Mouse (Mus musculus) heart, adult 2 months (tissue): ENCODE measurements around the gene Tectb. TPM values are rescaled to one million over a fixed set of nuclear protein-coding genes. Genes with fewer than 3 reads are reported as not detected.
"Not testable (repeated sequence)": the region's sequence is repeated elsewhere in the genome, so short reads cannot be mapped to it uniquely, and the experiment has no call there.

ENCODE experiments used
- DNase-seq, 2 experiments: peaks; one replicate each; pipeline ENCODE4 v3.0.0; 2021
- H3K27ac ChIP-seq: fragments of 200-600 bp; 2 replicates; pipeline ENCODE4 v1.8.1; 2022
- H3K27me3 ChIP-seq: fragments of 200-500 bp; 2 replicates; pipeline ENCODE4 v1.6.1; 2012; ENCODE audit warnings: mild to moderate bottlenecking, low read length, inconsistent platforms, mixed read lengths; ENCODE audit not compliant: control insufficient read depth, insufficient read depth
- H3K36me3 ChIP-seq: fragments of 200-500 bp; 2 replicates; pipeline ENCODE4 v1.6.1; 2012; ENCODE audit warnings: low read length, inconsistent platforms; ENCODE audit not compliant: control insufficient read depth, insufficient read depth
- H3K4me1 ChIP-seq: fragments of 200-500 bp; 2 replicates; pipeline ENCODE4 v1.6.1; 2011; ENCODE audit warnings: low read length; ENCODE audit not compliant: control insufficient read depth, insufficient read depth
- H3K4me3 ChIP-seq: fragments of 200-600 bp; 2 replicates; pipeline ENCODE4 v1.8.1; 2022
- H3K79me2 ChIP-seq: fragments of 200-500 bp; replicated peaks from 2 replicates; pipeline ENCODE4 v1.6.1; 2012; ENCODE audit warnings: mild to moderate bottlenecking, inconsistent platforms, low read length, moderate library complexity, mixed read lengths; ENCODE audit not compliant: control insufficient read depth, insufficient read depth
- H3K9ac ChIP-seq: fragments of 200-500 bp; 2 replicates; pipeline ENCODE4 v1.6.1; 2012; ENCODE audit warnings: low read depth, mild to moderate bottlenecking, control low read depth, inconsistent platforms, low read length, mixed read lengths
- CTCF ChIP-seq: fragments of 200-600 bp; IDR thresholded peaks from 2 replicates; pipeline ENCODE4 v1.8.1; 2022; ENCODE audit warnings: antibody characterized with exemption, mild to moderate bottlenecking, moderate library complexity
- EP300 ChIP-seq: fragments of 200-500 bp; IDR thresholded peaks from 2 replicates; pipeline ENCODE4 v1.6.1; 2011; ENCODE audit warnings: low read depth, low read length, control low read depth; ENCODE audit not compliant: insufficient read depth
- POLR2A ChIP-seq: fragments of 200-500 bp; IDR thresholded peaks from 2 replicates; pipeline ENCODE4 v1.6.1; 2011; ENCODE audit warnings: mild to moderate bottlenecking, low read depth, low read length, control low read depth; ENCODE audit not compliant: insufficient read depth
- WGBS: fragments of 180-500 bp; shearing (Covaris S2); methylation state at CpG from one replicate; pipeline ENCODE4 v1.1.7; 2018; 5-methylcytosine and 5-hydroxymethylcytosine counted together
- intact Hi-C: fragments of 180-260 bp; cut with DNase I; formaldehyde crosslinking; loops from one replicate; pipeline ENCODE4 v1.15.1; 2025
- polyA plus RNA-seq: library from polyadenylated mRNA; depleted of rRNA; stranded (reverse); fragments of >200 nt; gene quantifications from 2 replicates; pipeline ENCODE4 v1.2.3, GENCODE M21; 2012
- total RNA-seq, 2 experiments: library from RNA; stranded (reverse); gene quantifications; 2 replicates each; pipeline ENCODE4 v1.2.3; 2021

Gene Tectb
- total and polyA plus RNA-seq, 3 experiments: 0.16 to 0.23 (median 0.21) TPM

- intact Hi-C loops: no loop called here
- DNase-seq: no peak
Observed at GRCm38 (mm10) chr19:55147568-55147967, 33.0 kb upstream of the Tectb start.

DNA sequence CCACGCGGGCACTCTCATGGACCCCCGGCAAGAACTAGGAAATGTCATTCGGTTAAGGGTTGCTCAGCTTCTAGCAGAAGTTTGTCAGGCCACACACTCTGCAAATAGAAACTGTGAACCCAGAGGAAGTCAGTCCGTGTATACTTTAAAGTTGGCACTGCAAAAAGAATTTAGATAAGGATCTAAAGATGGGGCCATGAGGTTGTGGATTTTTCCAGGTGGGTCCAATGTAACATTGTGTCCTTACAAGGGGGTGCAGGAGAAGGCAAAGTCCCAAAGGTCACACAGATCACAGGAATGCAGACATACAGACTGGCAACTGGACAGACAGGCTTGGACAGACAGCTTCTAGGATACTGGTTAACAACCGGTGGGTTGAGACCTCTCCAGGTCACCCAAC lies 32.4 kb upstream of the Tectb start:
- Histone ChIP-seq H3K4me3 (no peak overlapping the region), H3K79me2 (no peaks in the 10 kb centered on the region), H3K27ac (no peak overlapping the region), H3K27me3 (no peaks in the 10 kb centered on the region), H3K4me1 (no peaks in the 10 kb centered on the region), H3K9ac (no peak overlapping the region), H3K36me3 (no peaks in the 10 kb centered on the region)
- TF ChIP-seq POLR2A (no peak), EP300 (no peak), CTCF (no peak)
- intact Hi-C loops: no loop called here
- no peak for DNase-seq
- WGBS: 78% methylated on average over 6 of the region's 6 CpGs

More at GRCm38 (mm10) chr19:55147568-55147967, 33.0 kb upstream of the Tectb start:
- Histone ChIP-seq H3K27ac (no peak overlapping the region), H3K36me3 (no peaks in the 10 kb centered on the region), H3K4me3 (no peak overlapping the region), H3K4me1 (no peaks in the 10 kb centered on the region), H3K79me2 (no peaks in the 10 kb centered on the region), H3K9ac (no peak overlapping the region), H3K27me3 (no peaks in the 10 kb centered on the region)
- no peak for TF ChIP-seq CTCF
- no peak for TF ChIP-seq POLR2A
- no peak for TF ChIP-seq EP300
- WGBS: 68% methylated on average over 9 of the region's 9 CpGs

GRCm38 (mm10) chr19:55149646-55150045 lies 30.9 kb upstream of the Tectb start:
- Histone ChIP-seq H3K4me1 (no peaks in the 10 kb centered on the region), H3K9ac (no peak overlapping the region), H3K4me3 (no peak overlapping the region), H3K79me2 (no peaks in the 10 kb centered on the region), H3K36me3 (no peaks in the 10 kb centered on the region), H3K27ac (no peak overlapping the region), H3K27me3 (no peaks in the 10 kb centered on the region)
- intact Hi-C loops: no loop called here
- TF ChIP-seq POLR2A (no peak), CTCF (no peak), EP300 (no peak)
- DNase-seq: no peak
- 74% methylated on average over 6 of the region's 6 CpGs for WGBS

- H3K79me2 ChIP-seq, H3K36me3 ChIP-seq, H3K9ac ChIP-seq, H3K27me3 ChIP-seq, H3K27ac ChIP-seq, H3K4me3 ChIP-seq, H3K4me1 ChIP-seq, DNase-seq, intact Hi-C loops: not testable (repeated sequence)
- 68% methylated on average over 6 of the region's 6 CpGs for WGBS
Observed at GRCm38 (mm10) chr19:55152274-55152673, 28.3 kb upstream of the Tectb start.

DNA sequence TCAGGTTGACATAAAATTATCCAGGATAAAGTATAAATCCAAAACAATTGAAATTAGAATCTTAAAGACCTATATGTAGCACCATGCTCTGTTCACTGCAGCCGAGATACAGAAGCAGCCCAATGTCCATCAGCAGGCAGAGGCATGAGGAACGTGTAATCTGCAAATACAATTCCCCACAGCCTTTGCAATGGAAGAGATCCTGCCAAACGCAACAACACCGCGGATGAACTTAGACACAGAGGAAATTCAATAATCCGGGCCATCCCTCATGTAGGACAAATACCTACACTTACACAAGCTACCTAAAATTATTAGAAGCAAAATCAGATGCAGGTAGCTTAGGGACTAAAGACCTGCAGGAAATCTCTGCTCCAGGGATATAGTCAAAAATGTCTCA lies 27.6 kb upstream of the Tectb start:
- intact Hi-C loops: no loop called here
- Histone ChIP-seq H3K27ac (no peak overlapping the region), H3K79me2 (no peaks in the 10 kb centered on the region), H3K4me3 (no peak overlapping the region), H3K9ac (no peak overlapping the region), H3K36me3 (no peaks in the 10 kb centered on the region), H3K4me1 (no peaks in the 10 kb centered on the region), H3K27me3 (no peaks in the 10 kb centered on the region)
- TF ChIP-seq POLR2A: no peak
- TF ChIP-seq CTCF: no peak
- no peak for TF ChIP-seq EP300
- no peak for DNase-seq
- 80% methylated on average over 6 of the region's 6 CpGs for WGBS

DNA sequence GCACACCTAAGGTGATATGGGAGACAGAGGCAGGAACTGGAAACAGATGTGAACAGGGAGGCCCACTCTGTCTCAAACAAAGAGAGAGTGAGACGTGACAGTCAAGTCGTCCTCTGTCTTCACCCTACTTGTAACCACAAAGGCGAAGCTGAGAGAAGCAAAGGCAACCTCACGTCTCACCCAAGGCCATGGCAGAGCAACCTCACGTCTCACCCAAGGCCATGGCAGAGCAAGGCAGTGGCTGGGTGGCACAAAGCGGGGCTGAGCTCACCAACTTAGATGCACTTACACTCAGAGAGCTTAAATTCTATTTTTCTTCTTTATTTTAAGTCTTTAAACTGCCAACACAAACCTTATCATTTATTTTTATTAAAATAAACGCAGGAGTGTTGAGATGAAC lies 23.5 kb upstream of the Tectb start:
- DNase-seq: no peak
- no peak for TF ChIP-seq CTCF
- TF ChIP-seq POLR2A: no peak
- no peak for TF ChIP-seq EP300
- intact Hi-C loops: no loop called here
- 77% methylated on average over 7 of the region's 7 CpGs for WGBS
- Histone ChIP-seq H3K4me1 (no peaks in the 10 kb centered on the region), H3K4me3 (no peak overlapping the region), H3K9ac (no peak overlapping the region), H3K27me3 (no peaks in the 10 kb centered on the region), H3K36me3 (no peaks in the 10 kb centered on the region), H3K27ac (no peak overlapping the region), H3K79me2 (no peaks in the 10 kb centered on the region)
